Mouse (Mus musculus) layer of hippocampus, adult 2 months (tissue): ENCODE data around the gene Ccdc6. TPM values are rescaled to one million over a fixed set of nuclear protein-coding genes. Genes with fewer than 3 reads are reported as not detected.

Source experiments
- DNase-seq, 2 experiments: peaks; one replicate each; pipeline ENCODE4 v3.0.0; 2022; ENCODE audit warnings: low spot score in 2 of 2
- H3K27ac ChIP-seq: fragments of 200-600 bp; 2 replicates; pipeline ENCODE4 v1.8.1; 2022
- H3K4me3 ChIP-seq: fragments of 200-600 bp; 2 replicates; pipeline ENCODE4 v1.8.1; 2022; ENCODE audit warnings: mild to moderate bottlenecking
- CTCF ChIP-seq: fragments of 200-600 bp; conservative IDR thresholded peaks from 2 replicates; pipeline ENCODE4 v1.8.1; 2022; ENCODE audit warnings: antibody characterized with exemption, mild to moderate bottlenecking, moderate library complexity
- total RNA-seq, 2 experiments: library from RNA; stranded (reverse); gene quantifications; 2 replicates each; pipeline ENCODE4 v1.2.3; 2021

Ccdc6 gene
- total RNA-seq, 2 experiments from 2014 or later = 60.5 to 65.6 TPM

DNA sequence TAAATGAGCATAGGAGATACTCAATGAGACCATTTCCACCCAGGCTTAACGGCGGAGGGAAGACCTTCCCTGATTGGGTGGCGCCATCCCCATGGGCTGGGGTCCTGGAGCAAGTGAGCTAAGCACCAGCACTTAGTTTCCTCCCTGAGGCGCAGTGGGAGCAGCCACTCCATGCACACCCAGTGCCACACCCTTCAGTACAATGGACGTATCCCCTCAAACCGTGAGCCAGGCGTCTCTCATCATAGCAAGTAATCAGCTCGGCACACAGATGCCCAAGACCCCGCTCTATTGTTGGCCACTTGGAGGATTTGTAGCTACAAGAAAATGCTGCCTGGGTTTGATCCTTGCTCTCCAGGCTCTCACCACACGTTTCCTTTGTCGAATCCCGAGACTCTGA lies 49.0 kb downstream of the Ccdc6 start:
- H3K27ac ChIP-seq = no peak overlapping the region
- DNase-seq = no peak
- H3K4me3 ChIP-seq = no peak overlapping the region
- no peak for TF ChIP-seq CTCF

DNA sequence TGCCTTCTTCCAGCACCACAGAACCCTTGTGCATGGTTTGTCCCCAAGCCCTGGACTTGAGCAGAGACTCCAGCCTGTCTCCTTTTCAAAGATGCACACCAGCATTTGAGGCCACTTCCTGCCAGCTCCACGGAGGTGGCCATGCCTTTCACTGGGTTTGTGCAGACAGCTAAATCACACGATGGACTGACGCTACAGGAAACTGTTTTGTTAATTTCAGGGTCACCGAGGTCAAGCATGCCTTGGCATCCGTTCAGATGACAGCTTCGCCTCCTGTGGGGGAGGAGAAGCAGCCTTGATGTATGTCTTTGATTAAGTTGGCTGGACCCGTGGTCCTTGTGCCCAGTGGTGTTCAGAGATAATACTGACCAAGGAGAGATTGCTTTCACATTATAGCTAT lies 52.2 kb downstream of the Ccdc6 start:
- TF ChIP-seq CTCF = no peak
- no peak overlapping the region for H3K4me3 ChIP-seq
- H3K27ac ChIP-seq = no peak overlapping the region
- no peak for DNase-seq

DNA sequence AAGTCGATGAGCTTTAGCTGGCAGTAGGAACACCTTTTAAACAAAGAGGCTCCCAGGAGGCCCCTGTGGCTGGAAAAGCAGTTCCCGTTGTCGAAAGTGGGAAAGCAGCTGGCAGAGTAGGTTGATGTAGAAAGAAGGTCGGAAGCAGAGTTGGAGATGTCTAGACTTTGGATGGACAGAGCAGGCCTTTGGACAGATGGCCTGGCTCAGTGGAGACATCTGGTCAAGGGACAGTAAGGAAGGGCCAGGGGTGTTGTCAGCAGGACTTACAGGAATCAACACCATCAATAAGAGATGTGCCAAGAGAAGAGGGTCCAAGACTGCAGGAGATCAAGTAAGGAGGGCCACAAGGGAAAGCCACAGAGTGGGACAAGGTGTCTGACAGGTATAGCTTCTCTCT lies 53.4 kb downstream of the Ccdc6 start:
- DNase-seq = no peak
- Histone ChIP-seq H3K4me3 (no peak overlapping the region), H3K27ac (no peak overlapping the region)
- TF ChIP-seq CTCF = no peak

DNA sequence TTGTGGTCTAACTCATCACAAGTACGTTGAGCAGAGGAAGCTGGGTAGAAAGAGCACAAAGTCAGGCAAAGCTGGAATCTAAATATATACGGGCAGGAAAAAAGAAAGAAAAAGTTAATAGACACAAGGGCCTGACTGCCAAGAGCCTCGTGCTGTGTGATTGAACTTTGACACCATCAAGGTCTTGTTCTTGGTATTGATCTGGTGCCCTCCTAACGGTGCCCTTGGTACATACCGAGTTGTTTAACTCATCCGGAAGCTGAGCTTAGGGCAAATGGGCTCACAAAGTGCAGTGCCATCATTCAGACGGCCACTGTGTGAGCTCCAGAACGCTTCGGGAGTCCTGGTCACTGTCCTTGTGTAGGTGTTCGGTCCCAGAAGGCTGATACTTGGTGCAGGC lies 54.2 kb downstream of the Ccdc6 start:
- TF ChIP-seq CTCF = no peak
- no peak overlapping the region for H3K27ac ChIP-seq
- DNase-seq = no peak

DNA sequence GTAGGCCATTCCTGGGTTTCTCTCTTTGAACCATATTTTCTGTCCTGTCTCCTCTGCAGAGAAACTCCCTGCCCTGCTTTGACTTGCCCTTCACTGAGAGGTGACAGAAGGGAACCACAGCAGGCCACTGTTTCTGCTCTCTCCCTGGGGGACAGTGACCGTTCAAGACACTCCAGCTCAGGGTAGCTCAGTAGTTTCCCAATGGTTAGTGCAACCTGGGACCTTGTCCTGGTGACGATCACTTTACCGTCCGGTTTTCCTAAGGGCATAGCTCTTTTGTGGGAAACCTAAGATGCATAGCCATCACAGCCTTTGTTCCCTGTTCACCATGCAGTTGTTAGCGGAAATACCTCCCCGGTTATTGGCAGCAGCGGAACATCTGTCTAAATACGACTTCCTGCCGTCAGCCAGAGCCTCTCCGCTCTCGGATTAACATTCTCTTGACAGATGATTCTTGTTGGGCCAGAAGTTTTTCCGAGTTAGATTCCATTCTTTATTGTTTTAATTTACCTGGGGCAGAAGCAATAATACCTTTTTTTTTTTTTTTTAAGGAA lies 55.3 kb downstream of the Ccdc6 start:
- H3K27ac ChIP-seq = no peak overlapping the region

More for the DNA sequence above, 54.2 kb downstream of the Ccdc6 start:
- H3K4me3 ChIP-seq = no peak overlapping the region

DNA sequence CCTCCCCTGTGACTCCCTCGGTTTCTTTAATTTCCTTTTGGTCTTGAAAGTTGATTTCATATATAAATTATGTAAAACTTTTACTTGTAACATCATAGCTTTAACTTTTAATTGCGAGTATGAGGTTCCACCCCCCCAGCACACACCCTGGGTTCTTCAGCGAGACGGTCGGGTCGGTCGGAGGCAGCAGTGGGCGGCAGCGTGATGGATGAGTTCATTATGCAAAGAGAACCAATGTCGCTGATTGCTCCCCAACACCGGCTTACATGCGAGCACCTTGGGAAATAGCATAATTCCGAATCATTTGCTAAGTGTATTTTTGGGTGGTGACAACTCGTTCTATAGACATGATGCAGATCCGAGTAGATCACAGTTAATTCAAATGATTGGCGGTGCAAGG lies 56.9 kb downstream of the Ccdc6 start:
- no peak for DNase-seq
- H3K4me3 ChIP-seq = no peak overlapping the region

More for the DNA sequence above, 55.3 kb downstream of the Ccdc6 start:
- H3K4me3 ChIP-seq = no peak overlapping the region
- no peak for TF ChIP-seq CTCF
- DNase-seq = no peak

DNA sequence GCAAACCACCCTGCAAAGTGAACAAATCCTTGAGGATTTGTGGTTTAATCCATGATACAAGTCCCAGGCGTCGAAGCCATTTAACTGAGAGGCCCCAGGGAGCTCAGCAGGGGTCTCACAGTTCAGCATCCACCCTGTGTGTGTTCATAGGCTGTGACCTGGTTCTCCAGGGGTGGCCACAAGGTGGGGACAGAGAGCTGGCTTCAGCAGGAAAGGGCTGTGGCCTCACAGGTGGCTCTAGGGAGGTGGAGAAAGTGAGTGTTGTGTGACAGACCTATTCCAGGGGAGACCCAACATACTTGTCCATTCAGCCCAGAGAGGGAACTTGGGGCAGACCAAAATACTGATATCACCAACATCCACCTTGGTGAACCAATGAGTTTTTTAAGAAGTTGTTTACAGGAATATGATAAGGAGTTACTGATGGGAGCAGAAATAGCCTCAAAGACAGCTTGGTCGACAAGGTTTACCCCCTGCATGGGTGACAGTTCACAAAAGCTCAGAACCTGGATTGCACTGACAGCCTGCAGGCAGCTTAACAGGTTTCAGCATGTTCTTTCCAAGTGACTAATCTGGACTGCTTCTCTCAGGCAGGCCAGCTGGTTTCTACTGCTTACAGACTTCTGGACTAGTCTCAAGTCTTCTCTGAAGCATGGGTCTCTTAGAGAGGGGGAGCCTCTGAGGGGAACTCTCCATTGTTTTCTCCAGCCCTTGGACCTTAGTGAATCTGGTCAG lies 59.7 kb downstream of the Ccdc6 start:
- no peak overlapping the region for H3K4me3 ChIP-seq
- DNase-seq = no peak
- TF ChIP-seq CTCF = peak; percentile 73

More for the DNA sequence above, 56.9 kb downstream of the Ccdc6 start:
- no peak for TF ChIP-seq CTCF
- no peak overlapping the region for H3K27ac ChIP-seq

DNA sequence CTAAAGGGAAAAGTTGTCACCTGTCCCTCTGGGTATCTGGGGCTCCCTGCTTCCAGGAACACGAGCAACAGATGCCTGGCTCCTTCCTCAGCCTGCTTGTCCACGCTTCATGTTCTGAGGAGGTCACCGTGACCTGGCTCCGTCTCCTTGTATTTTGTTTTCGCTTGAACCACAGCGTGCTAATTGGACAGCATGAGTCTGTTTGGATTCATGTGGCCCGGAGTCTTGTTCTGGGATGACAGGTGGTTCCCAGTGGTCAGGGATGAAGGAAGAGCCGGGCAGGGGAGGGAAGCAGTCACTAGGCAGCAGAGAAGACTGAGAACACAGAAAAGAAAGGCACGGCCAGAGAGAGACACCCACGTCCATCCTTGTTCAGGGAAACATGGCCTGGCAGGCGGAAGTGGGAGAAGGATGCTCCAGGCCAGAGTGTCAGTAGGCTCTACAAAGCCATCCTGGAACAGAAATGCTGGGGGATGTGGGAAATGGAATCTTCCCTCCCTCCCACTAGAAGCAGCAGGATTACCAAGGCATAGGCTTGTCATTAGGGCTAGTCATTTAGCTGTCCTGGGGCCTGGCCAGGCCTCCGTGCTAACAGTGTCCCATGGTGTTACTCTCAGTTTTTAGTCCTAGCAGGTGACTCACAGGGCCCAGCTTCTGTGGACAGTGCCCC lies 62.9 kb downstream of the Ccdc6 start:
- DNase-seq = no peak

More for the DNA sequence above, 59.7 kb downstream of the Ccdc6 start:
- H3K27ac ChIP-seq = no peak overlapping the region

DNA sequence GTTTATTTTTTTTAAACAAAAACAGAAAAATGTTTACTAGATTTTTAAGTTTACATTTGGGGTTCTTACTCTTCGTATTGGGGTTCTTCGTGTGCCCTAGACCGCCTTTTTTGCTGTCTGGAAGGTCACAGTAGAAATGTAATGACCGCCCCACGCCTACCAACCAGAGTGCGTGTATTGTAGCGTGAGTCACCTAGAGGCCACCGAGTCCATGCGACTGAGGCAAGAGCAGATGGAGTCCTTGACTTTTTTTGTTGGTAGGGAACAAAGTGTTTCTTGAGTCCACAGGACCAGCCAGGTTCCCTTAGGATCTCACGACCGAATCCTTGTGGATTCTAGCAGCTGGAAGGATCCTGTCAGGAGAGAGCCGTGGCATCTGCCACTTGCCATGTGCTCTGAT lies 63.9 kb downstream of the Ccdc6 start:
- TF ChIP-seq CTCF = no peak
- H3K4me3 ChIP-seq = no peak overlapping the region
- no peak overlapping the region for H3K27ac ChIP-seq
- no peak for DNase-seq

More for the DNA sequence above, 62.9 kb downstream of the Ccdc6 start:
- no peak for TF ChIP-seq CTCF
- H3K4me3 ChIP-seq = no peak overlapping the region
- peak overlapping the region; percentile 36; the same call in 1 of the 2 replicates for H3K27ac ChIP-seq

DNA sequence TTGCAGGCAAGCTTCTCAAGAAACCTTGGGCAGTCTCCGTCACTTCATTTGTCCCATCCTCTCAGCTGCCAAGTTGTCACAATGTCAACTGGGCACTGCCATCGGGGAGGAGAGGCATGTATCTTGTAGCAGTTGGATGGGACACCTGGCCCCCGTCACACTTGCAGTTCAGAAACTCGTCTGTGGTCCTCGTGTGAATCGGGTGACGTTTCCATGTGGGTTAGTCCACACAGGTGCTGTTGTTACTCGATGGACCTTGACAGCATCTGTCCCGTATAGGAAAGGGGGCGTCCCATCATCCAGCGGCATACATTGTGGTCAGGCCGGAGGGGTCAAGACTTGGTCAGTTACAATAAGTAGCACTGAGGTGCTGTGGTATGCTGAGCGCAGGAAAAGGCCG lies 64.6 kb downstream of the Ccdc6 start:
- Histone ChIP-seq H3K4me3 (no peak overlapping the region), H3K27ac (no peak overlapping the region)
- no peak for TF ChIP-seq CTCF
- DNase-seq = no peak

DNA sequence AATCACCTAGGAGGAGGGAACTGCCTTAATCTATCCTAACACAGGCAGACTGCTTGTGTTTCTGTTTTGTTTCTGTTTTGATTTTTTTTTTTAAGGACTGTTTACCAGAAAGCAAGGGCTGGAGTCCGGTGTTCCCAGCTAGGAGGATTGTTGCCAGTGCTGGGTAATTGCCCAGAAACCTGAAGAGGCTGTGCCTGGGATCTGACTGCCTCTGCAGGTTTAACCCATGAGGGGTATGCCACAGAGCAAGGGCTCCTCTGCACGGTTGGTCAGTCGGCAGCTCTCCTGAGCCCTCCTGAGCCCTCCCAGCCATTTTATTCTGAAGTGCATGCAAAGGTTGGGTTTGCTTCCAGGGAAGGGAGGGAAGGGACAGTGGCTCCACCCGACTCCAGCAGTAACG lies 66.8 kb downstream of the Ccdc6 start:
- H3K27ac ChIP-seq = no peak overlapping the region
- no peak overlapping the region for H3K4me3 ChIP-seq
- no peak for DNase-seq
- TF ChIP-seq CTCF = no peak

DNA sequence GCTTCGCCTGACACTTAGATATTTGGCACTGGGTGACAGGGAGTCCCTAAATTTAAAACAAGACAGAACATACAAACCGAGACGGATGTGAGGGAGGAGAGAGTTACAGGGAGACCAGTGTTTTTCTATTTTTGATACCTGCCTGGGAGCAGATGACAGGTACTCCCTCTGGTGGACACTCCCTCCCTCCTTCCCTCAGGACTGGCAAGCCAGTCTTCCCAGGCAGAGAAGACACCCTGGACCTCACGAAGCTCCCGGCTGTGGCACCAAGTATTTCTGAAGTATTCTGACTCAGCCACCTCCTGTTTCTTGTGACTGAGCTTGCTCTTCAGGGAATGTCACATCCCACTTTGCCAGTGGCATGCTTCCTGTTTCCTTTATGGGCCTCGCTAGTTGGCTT lies 69.0 kb downstream of the Ccdc6 start:
- H3K27ac ChIP-seq = no peak overlapping the region
- H3K4me3 ChIP-seq = no peak overlapping the region
- TF ChIP-seq CTCF = peak; percentile 66
- DNase-seq = no peak

DNA sequence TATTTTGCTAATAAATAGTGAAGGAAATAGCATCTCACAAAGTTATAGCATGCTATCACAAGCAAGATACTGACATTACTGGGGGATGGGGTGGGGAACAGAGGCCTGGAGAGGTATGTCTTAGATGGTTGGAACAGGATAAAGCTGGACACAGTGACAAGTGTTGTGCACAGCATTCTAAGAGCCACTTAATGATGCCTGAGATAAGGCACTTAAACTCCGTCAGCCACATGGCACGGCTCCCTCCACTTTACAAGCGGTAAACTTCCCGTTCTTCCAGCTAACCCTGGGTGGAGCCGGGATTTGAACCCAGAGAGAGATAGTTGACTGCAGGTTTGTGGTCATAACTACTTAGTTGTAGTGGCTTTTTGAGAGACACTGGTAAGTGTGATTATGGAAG lies 69.5 kb downstream of the Ccdc6 start:
- H3K27ac ChIP-seq = no peak overlapping the region
- no peak overlapping the region for H3K4me3 ChIP-seq
- TF ChIP-seq CTCF = no peak
- DNase-seq = no peak
